Mouse (Mus musculus): ENCODE measurements around the gene Atp5f1.
"Not testable (repeated sequence)": the region's sequence is repeated elsewhere in the genome, so short reads cannot be mapped to it uniquely, and the experiment has no call there.

The Atp5f1 gene

GRCm38 (mm10) chr3:105959999-105960398, at the start of gene Atp5f1:
Gene Atp5f1, minus strand, starts transcription at chr3:105960099.
- DNase-seq (ENCODE audit: low spot score), result no peak

GRCm38 (mm10) chr3:106003360-106003759, 43.5 kb upstream of the Atp5f1 start:
- not testable (repeated sequence) for DNase-seq (ENCODE audit: low spot score)

- peak; percentile 25 for DNase-seq (ENCODE audit: low spot score)
Observed at GRCm38 (mm10) chr3:106001416-106002370, 41.8 kb upstream of the Atp5f1 start.

- no peak for DNase-seq (ENCODE audit: low spot score)
Observed at GRCm38 (mm10) chr3:106000707-106001375, 40.9 kb upstream of the Atp5f1 start.

GRCm38 (mm10) chr3:105994730-105995129, 34.8 kb upstream of the Atp5f1 start:
- no peak for DNase-seq (ENCODE audit: low spot score)

GRCm38 (mm10) chr3:105991653-105992283, 31.9 kb upstream of the Atp5f1 start:
- DNase-seq (ENCODE audit: low spot score), result no peak

- not testable (repeated sequence) for DNase-seq (ENCODE audit: low spot score)
Observed at GRCm38 (mm10) chr3:105989611-105990010, 29.7 kb upstream of the Atp5f1 start.

- DNase-seq (ENCODE audit: low spot score), result no peak
Observed at GRCm38 (mm10) chr3:105974174-105974573, 14.3 kb upstream of the Atp5f1 start.

- no peak for DNase-seq (ENCODE audit: low spot score)
Observed at GRCm38 (mm10) chr3:105973411-105973810, 13.5 kb upstream of the Atp5f1 start, which contains the start of gene Ovgp1. Gene Ovgp1, plus strand, starts transcription at chr3:105973711.

GRCm38 (mm10) chr3:105971831-105972446, 12.0 kb upstream of the Atp5f1 start:
- no peak for DNase-seq (ENCODE audit: low spot score)

GRCm38 (mm10) chr3:105960700-105961099, 801 bp upstream of the Atp5f1 start:
- DNase-seq (ENCODE audit: low spot score), result no peak

- DNase-seq (ENCODE audit: low spot score), result no peak
Observed at GRCm38 (mm10) chr3:105959585-105959984, 314 bp downstream of the Atp5f1 start.

GRCm38 (mm10) chr3:105958974-105959580, 822 bp downstream of the Atp5f1 start, which contains the start of gene Wdr77:
Gene Wdr77, plus strand, starts transcription at chr3:105959369.
- DNase-seq (ENCODE audit: low spot score), result peak; percentile 93

GRCm38 (mm10) chr3:105958204-105958603, 1.7 kb downstream of the Atp5f1 start:
- no peak for DNase-seq (ENCODE audit: low spot score)

- DNase-seq (ENCODE audit: low spot score), result no peak
Observed at GRCm38 (mm10) chr3:105957235-105957634, 2.7 kb downstream of the Atp5f1 start.

- DNase-seq (ENCODE audit: low spot score), result no peak
Observed at GRCm38 (mm10) chr3:105951348-105951747, 8.6 kb downstream of the Atp5f1 start.

GRCm38 (mm10) chr3:105936111-105936510, 23.8 kb downstream of the Atp5f1 start:
- no peak for DNase-seq (ENCODE audit: low spot score)

GRCm38 (mm10) chr3:105935033-105935432, 24.9 kb downstream of the Atp5f1 start:
- peak; percentile 31 for DNase-seq (ENCODE audit: low spot score)

- no peak for DNase-seq (ENCODE audit: low spot score)
Observed at GRCm38 (mm10) chr3:105933926-105934325, 26.0 kb downstream of the Atp5f1 start.

- DNase-seq (ENCODE audit: low spot score), result no peak
Observed at GRCm38 (mm10) chr3:105932240-105933071, 27.4 kb downstream of the Atp5f1 start, which contains the start of gene I830077J02Rik. Gene I830077J02Rik, minus strand, starts transcription at chr3:105932664.

Measured in ovary, postnatal 36 days (tissue).